Mouse (Mus musculus) thymus, postnatal 4 days (tissue): ENCODE results near the gene Cdkn3.
"Not testable (repeated sequence)": the region's sequence is repeated elsewhere in the genome, so short reads cannot be mapped to it uniquely, and the experiment has no call there.

Experiments
- DNase-seq: peaks from one replicate; pipeline ENCODE4 v3.0.0; 2021

Gene Cdkn3

GRCm38 (mm10) chr14:46760355-46761029 lies at the start of gene Cdkn3:
Cdkn3 (plus strand) TSS chr14:46760541.
- DNase-seq = peak; percentile 88

- DNase-seq = no peak
Measured at GRCm38 (mm10) chr14:46718483-46718922, 41.8 kb upstream of the Cdkn3 start.

- peak; percentile 25 for DNase-seq
Measured at GRCm38 (mm10) chr14:46722031-46722430, 38.3 kb upstream of the Cdkn3 start.

DNA sequence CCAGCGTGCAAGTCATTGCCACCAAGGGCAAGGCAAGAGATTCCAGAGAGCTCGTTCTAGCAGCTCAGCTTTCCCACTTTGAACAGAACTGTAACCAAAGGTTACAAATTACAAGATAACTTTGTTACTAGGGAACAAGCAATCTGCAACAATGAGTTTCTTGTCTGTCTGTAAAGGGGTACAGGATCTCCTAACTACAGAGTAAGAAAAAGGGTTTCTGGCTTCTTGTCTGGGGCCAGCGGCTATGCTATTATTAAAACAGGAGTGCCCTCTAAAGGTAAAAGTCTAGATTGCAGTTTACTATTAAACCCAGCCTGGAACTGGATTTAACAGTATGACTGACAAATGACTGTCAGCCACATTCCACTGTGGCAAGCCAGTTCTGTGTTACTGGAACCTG lies 36.5 kb upstream of the Cdkn3 start:
- no peak for DNase-seq

DNA sequence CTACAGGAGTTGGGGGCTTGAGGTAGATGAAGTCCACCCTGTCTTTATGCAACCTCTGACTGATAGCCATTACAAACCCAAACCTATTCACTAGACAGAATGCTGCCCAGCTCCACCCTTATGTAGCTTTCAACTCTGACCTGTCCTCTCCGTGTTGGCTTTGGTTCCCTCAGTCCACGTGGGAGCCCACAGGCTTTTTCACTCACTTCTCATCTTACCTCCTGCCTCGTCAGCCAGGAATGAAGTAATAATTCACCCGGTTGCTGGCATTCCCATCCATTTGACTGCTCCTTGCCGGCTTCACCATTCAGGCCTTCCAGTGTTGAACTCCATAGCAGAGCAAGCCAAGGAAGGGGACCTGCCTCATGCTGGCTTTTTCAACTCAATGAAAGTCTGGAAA lies 35.4 kb upstream of the Cdkn3 start:
- DNase-seq = no peak

DNA sequence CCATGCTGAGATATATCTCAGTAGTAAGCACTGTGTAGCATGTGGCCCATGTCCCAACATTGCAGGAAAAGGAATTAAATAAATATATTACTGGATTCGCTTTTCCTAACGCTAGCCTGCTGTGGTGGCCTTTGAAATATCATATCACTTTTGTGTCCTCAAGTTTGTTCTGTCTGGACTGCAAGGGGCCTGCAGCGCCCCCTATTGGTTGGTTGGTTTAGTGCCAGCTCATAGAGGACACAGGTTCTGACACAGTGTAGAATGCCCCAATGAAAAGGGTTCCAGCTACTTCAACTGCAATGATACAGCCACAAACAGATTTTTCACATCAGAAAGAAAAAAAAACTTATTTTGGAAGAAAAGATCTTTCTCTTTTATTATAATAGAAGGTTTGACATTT lies 34.6 kb upstream of the Cdkn3 start:
- peak; percentile 77 for DNase-seq

DNA sequence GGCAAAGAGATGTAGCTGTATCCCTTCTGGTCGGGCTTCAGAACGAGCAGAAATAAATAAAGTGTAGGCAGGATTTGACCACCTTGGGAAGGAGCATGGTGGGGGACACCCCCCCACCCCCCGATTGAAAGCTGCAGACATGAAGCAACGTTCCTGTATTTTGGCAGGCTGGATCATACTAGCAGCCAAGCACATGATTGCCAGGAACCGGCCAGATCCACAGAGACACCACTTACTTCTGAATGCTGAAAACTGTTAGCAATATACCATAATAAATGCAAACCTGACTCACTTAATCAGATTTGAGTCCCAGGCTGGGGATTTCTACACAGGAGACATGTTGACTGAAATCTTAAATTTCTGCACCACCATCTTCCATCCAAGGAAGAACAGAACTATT lies 26.1 kb upstream of the Cdkn3 start:
- no peak for DNase-seq

DNA sequence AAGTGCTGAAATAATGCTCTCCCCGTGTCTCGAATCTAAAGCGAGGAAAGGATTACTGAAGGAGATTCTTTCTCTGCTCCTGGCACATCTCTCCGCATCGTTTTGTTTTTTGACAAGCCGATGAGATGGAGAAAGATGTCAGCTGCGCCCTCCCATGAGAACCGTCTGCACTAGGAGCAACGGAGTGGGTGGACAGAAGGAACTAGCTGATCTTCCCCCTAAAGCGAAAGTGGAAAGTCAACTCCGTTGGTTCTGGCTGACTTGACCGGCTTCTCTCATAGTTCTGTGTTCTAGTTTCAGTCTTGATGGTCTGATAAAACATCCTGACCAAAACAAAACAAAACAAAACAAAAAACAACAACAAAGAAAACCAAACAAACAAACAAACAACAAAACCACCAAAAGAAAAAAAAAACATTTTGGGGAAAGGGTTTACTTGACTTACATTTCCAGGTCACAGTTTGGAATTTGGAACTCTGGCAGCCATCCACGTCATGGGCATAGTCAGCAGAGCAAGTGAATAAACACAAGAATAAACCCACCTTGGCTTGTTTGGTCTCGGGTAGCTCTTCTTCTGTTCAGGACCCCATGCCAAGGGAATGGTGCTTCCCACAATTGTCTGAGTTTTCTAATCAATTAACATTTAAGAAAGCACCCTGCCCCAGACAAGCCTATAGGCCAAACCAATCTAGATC lies 25.4 kb upstream of the Cdkn3 start:
- DNase-seq = no peak

GRCm38 (mm10) chr14:46736366-46736765 lies 24.0 kb upstream of the Cdkn3 start:
- no peak for DNase-seq

DNA sequence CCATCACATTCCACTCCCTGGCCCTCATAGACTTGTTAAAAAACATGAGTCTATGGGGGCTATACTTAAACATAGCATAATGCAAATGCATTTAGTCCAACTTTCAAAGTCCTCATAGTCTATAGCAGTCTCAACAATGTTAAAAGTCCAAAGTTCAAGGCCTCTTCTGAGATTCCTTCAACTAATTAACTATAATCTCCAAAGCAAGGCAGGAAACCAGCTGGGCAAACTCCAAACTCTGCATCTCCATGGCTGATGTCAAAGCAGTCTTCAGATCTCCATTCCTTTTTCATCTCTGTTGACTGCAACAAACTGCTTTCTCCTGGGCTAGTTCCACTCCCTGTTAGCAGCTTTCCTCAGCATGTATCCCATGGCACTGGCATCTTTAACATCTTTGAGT lies 23.0 kb upstream of the Cdkn3 start:
- DNase-seq = not testable (repeated sequence)

DNA sequence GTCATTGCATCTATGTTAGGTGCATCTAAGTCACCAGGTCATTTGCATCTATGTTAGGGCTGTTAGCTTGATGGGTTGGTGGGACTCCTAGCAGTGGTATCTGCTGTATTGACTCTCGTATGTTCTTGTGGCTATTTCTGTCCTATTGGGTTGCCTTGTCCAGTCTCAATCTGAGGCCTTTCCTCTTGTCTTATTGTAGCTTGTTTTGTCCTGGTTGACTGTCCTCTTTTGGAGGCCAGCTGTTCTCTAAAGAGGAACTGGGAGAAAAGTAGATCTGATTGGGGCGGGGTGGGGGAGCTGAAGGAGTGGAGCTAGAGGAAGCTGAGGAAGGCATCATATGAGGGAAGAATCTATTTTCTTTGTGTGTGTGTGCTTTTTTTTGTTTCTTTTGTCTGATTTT lies 17.7 kb upstream of the Cdkn3 start:
- no peak for DNase-seq

- no peak for DNase-seq
Measured at GRCm38 (mm10) chr14:46745413-46745812, 14.9 kb upstream of the Cdkn3 start.

DNA sequence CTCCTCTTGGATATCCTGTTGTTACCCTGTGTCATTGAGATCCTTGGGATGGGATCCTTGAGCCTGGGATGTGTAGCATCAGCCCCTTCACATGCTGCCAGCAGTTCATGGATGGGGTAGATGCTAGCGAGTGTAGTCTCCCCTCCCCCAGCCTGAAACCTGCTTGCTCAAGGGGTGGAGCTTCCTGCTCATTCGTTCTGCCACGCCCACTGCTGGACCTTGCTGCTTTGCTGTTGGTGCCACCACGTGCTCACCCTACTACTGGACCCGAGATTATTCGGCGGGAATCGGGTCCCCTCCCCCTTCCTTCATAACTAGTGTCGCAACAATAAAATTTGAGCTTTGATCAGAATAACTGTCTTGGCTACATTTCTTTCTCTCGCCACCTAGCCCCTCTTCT lies 6.0 kb upstream of the Cdkn3 start:
- DNase-seq = not testable (repeated sequence)

- no peak for DNase-seq
Measured at GRCm38 (mm10) chr14:46755851-46756250, 4.5 kb upstream of the Cdkn3 start.

GRCm38 (mm10) chr14:46757736-46758135 lies 2.6 kb upstream of the Cdkn3 start:
- DNase-seq = no peak

- DNase-seq = no peak
Measured at GRCm38 (mm10) chr14:46759970-46760354, 379 bp upstream of the Cdkn3 start.

- no peak for DNase-seq
Measured at GRCm38 (mm10) chr14:46761186-46761585, 845 bp downstream of the Cdkn3 start.

- DNase-seq = no peak
Measured at GRCm38 (mm10) chr14:46767116-46767515, 6.8 kb downstream of the Cdkn3 start.

- no peak for DNase-seq
Measured at GRCm38 (mm10) chr14:46770036-46770435, 9.7 kb downstream of the Cdkn3 start.

- no peak for DNase-seq
Measured at GRCm38 (mm10) chr14:46778756-46779155, 18.4 kb downstream of the Cdkn3 start.

GRCm38 (mm10) chr14:46779217-46779616 lies 18.9 kb downstream of the Cdkn3 start:
- DNase-seq = peak; percentile 41

DNA sequence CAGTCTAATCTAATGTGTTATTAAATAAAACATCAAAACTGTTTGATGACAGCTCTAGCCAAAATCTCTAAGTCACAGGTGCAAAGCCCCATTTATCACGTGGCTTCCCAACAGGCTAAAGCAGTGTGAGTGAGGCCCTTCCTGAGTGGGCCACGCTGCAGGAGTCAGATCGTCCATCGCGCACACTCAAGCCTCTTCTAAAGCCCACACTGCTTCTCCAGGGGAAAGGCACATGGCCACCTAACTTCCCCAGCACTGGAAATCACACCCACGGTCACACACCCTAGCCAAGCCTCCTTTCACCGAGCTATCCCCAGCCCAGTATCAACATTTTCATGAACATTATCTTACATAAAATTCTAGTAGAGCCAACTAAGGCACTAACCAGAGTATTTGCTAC lies 20.7 kb downstream of the Cdkn3 start:
- no peak for DNase-seq

DNA sequence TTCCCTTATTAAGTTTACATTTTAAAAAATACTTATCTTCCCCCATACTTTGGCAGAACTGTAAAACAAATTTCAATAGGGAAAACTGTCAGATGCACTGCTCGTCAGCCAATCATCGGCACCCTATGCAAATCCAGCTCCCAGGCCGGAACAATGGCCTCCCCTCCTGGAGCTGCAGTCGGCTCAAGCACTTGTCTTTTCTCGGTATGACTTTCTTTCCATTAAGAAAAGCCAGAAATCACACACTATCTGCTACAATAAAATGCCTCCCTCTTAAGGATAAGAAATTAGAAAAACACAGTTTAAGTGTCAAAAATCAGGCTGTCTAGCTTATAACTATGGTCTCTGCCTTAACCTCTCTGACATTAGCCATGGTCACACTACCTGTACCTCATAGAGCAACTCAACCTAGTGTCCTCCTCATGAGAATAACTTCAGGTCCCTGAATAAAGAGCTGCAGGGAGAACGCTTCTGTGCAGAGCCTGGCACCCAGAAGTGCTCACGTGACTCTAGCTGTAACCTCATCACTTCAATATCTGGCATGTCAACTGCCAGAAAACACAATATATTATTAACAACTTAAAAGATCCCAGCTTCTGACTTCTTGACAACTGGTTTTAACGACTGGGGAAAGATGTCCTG lies 22.0 kb downstream of the Cdkn3 start:
- DNase-seq = no peak

- no peak for DNase-seq
Measured at GRCm38 (mm10) chr14:46783327-46783926, 23.1 kb downstream of the Cdkn3 start.
